In the genomic region with DNA sequence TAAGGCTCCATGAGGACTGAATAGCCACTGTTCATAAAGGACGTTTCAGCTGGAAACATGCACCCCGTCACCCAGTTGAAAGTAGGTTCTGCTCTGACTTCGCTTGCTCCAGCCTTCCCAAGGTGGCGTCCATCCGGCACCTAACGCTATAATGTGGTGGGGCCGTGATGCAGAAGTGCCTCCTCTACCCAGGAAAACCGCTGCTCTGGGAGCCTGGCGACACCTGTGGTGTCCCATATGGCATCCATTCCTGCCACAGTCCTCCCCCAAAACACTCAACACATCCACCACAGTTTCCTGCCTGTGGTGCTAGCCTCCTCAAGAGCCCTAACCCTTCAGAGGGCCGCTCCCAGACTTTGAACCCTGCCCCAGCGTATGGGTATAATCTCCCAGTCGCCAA, we compare ENCODE assay signal across 32 mouse cellular contexts. TPM values are rescaled to one million over a fixed set of nuclear protein-coding genes. Genes with fewer than 3 reads are reported as not detected.
"Had no signal": no experiment of that assay in that cellular context is flagged by ENCODE, and none has a peak within 500 bp of the region (broad histone marks: within the 10 kb centered on the region; RNA-seq: fewer than 3 reads in every experiment).

No protein-coding gene starts in this region.

- ATAC-seq: hindbrain, postnatal 0 days; intestine, embryonic 16.5 days had no signal

- H3K4me3 ChIP-seq: hindbrain, embryonic 13.5 days; hindbrain, embryonic 15.5 days; kidney, embryonic 15.5 days; limb, embryonic 13.5 days; limb, embryonic 15.5 days; liver, embryonic 13.5 days had no signal

- H3K27ac ChIP-seq: hindbrain, embryonic 13.5 days; hindbrain, embryonic 15.5 days; hindbrain, postnatal 0 days; kidney, embryonic 15.5 days; kidney, postnatal 0 days; limb, embryonic 13.5 days; limb, embryonic 15.5 days; liver, embryonic 13.5 days had no signal

- H3K9ac ChIP-seq: hindbrain, embryonic 13.5 days; hindbrain, embryonic 15.5 days; kidney, embryonic 15.5 days; limb, embryonic 13.5 days; limb, embryonic 15.5 days; liver, embryonic 13.5 days had no signal

- H3K4me2 ChIP-seq: heart, embryonic 11.5 days; hindbrain, embryonic 13.5 days; hindbrain, embryonic 15.5 days; kidney, embryonic 15.5 days; limb, embryonic 13.5 days; limb, embryonic 15.5 days; liver, embryonic 13.5 days had no signal

- H3K9me3 ChIP-seq: hindbrain, embryonic 13.5 days; hindbrain, embryonic 15.5 days; kidney, embryonic 15.5 days; limb, embryonic 13.5 days; limb, embryonic 15.5 days; liver, embryonic 13.5 days had no signal

- H3K4me1 ChIP-seq: limb, embryonic 13.5 days; limb, embryonic 15.5 days had no signal

- DNase-seq: gastrocnemius, postnatal 14 days; gastrocnemius, postnatal 36 days; heart, adult 18-20 months; heart, postnatal 10 days; heart, postnatal 4 days; kidney, adult 11 months; kidney, adult 2 months; kidney, adult 9 months; kidney, postnatal 14 days; kidney, postnatal 36 days; layer of hippocampus, adult 9-11 months; layer of hippocampus, postnatal 36 days; left cerebral cortex, postnatal 4 days; liver, embryonic 13.5 days had no signal

- H3K36me3 ChIP-seq: kidney, embryonic 15.5 days; limb, embryonic 13.5 days; limb, embryonic 15.5 days; liver, embryonic 13.5 days had no signal

- H3K27me3 ChIP-seq: hindbrain, embryonic 13.5 days; hindbrain, embryonic 15.5 days; kidney, embryonic 15.5 days; limb, embryonic 15.5 days had no signal

RNA-seq across cellular contexts. Expression of a gene that starts 14.2 kb away (rescaled TPM):
- polyA plus RNA-seq: liver, adult 2 months had no signal

RNA-seq across cellular contexts. Expression of a gene that starts 51.2 kb away (rescaled TPM):
- total RNA-seq: gastrocnemius, adult 18-20 months; gastrocnemius, adult 8-10 months; gastrocnemius, postnatal 14 days; gastrocnemius, postnatal 36 days; heart, adult 18-20 months; heart, adult 8-10 months; heart, postnatal 10 days; heart, postnatal 25 days; heart, postnatal 4 days; liver, adult 2 months had no signal
- polyA plus RNA-seq: heart, embryonic 11.5 days; heart, embryonic 14.5 days; intestine, embryonic 14.5 days; intestine, embryonic 16.5 days; kidney, adult 2 months; kidney, embryonic 15.5 days; kidney, postnatal 0 days; large intestine, adult 2 months; limb, embryonic 11.5 days; limb, embryonic 13.5 days; limb, embryonic 15.5 days; liver, adult 2 months; liver, embryonic 13.5 days had no signal
